Mouse (Mus musculus) neural tube, embryonic 11.5 days (tissue): ENCODE results near the gene Hnrnpll. TPM values are rescaled to one million over a fixed set of nuclear protein-coding genes. Genes with fewer than 3 reads are reported as not detected.
"Not testable (repeated sequence)": the region's sequence is repeated elsewhere in the genome, so short reads cannot be mapped to it uniquely, and the experiment has no call there.

ENCODE experiments used
- ATAC-seq: fragments of 200-750 bp; cut with Nextera tagmentation; 2 replicates; pipeline ENCODE4 v1.8.0; 2017; ENCODE audit warnings: moderate number of reproducible peaks, mild to moderate bottlenecking, moderate TSS enrichment, moderate library complexity; ENCODE audit not compliant: insufficient read depth, low FRiP score, low TSS enrichment
- DNase-seq: peaks from one replicate; pipeline ENCODE4 v3.0.0-alpha.2; 2015; ENCODE audit warnings: low spot score
- H3K27ac ChIP-seq: fragments of 300-500 bp; sonication (generic); 2 replicates; pipeline ENCODE4 v1.5.1; 2014; ENCODE audit warnings: low read depth, mild to moderate bottlenecking, low read length
- H3K27me3 ChIP-seq: fragments of 300-500 bp; sonication (generic); 2 replicates; pipeline ENCODE4 v1.6.1; 2014; ENCODE audit warnings: mild to moderate bottlenecking, low read length, mixed read lengths; ENCODE audit not compliant: control insufficient read depth, insufficient read depth
- H3K36me3 ChIP-seq: fragments of 300-500 bp; sonication (generic); 2 replicates; pipeline ENCODE4 v1.6.1; 2014; ENCODE audit warnings: mild to moderate bottlenecking, low read length, moderate library complexity, mixed read lengths; ENCODE audit not compliant: control insufficient read depth, insufficient read depth
- H3K4me1 ChIP-seq: fragments of 300-500 bp; sonication (generic); 2 replicates; pipeline ENCODE4 v1.6.1; 2014; ENCODE audit warnings: low read length, mixed read lengths; ENCODE audit not compliant: control insufficient read depth, insufficient read depth
- H3K4me2 ChIP-seq: fragments of 300-500 bp; sonication (generic); 2 replicates; pipeline ENCODE4 v1.6.1; 2014; ENCODE audit warnings: low read depth, mild to moderate bottlenecking, moderate library complexity
- H3K4me3 ChIP-seq: fragments of 300-500 bp; sonication (generic); 2 replicates; pipeline ENCODE4 v1.5.1; 2014; ENCODE audit warnings: low read depth, low read length
- H3K9ac ChIP-seq: fragments of 300-500 bp; sonication (generic); 2 replicates; pipeline ENCODE4 v1.6.1; 2014; ENCODE audit warnings: mild to moderate bottlenecking, low read length
- H3K9me3 ChIP-seq: fragments of 300-500 bp; sonication (generic); 2 replicates; pipeline ENCODE4 v1.6.1; 2016; ENCODE audit warnings: low read length; ENCODE audit not compliant: control insufficient read depth
- WGBS: fragments of 180-500 bp; shearing (Covaris S2); extraction: QIAGEN DNeasy Blood & Tissue Kit; methylation state at CpG from one replicate; pipeline ENCODE4 v1.1.7; 2014; 5-methylcytosine and 5-hydroxymethylcytosine counted together
- polyA plus RNA-seq: library from polyadenylated mRNA; unstranded; fragments of >200 nt; fragmentation: Nextera tagmentation; extraction: Ambion mirVana; gene quantifications from 2 replicates; pipeline ENCODE4 v1.2.1, GENCODE M21; 2014

The Hnrnpll gene
- polyA plus RNA-seq, 1 experiment from 2014 or later, result 117 TPM

DNA sequence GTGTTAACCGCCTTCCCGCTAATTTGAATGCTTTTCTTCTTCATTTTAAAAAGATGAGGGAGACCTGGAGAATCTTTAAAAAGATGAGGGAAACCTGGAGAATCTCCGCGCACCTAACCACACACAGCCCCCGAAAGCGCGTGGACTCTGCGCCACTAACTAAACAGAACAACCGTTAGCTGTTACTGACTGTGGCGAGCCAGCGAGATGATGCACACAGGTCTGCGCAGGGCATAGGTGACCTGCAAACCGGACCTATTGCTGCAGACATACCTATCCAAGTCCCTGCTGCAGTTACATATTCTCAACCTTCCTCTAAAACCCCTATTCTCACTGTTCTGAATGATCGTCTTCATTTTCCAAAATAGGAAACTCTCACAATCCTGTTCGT lies 481 bp upstream of the Hnrnpll start:
- ATAC-seq (no peak), DNase-seq (no peak)
- peak overlapping the region; percentile 84 for H3K4me2 ChIP-seq
- H3K4me3 ChIP-seq, result peak overlapping the region; percentile 99
- no peaks in the 10 kb centered on the region for H3K36me3 ChIP-seq
- peaks cover 7% of the 10 kb centered on the region; the same call in 1 of the 2 replicates for H3K4me1 ChIP-seq
- H3K9ac ChIP-seq, result peak overlapping the region; percentile 99
- WGBS, result 3% methylated on average over 15 of the region's 15 CpGs
- H3K27ac ChIP-seq, result peak overlapping the region; percentile 100
- no peaks in the 10 kb centered on the region for H3K9me3 ChIP-seq
- H3K27me3 ChIP-seq, result no peaks in the 10 kb centered on the region

DNA sequence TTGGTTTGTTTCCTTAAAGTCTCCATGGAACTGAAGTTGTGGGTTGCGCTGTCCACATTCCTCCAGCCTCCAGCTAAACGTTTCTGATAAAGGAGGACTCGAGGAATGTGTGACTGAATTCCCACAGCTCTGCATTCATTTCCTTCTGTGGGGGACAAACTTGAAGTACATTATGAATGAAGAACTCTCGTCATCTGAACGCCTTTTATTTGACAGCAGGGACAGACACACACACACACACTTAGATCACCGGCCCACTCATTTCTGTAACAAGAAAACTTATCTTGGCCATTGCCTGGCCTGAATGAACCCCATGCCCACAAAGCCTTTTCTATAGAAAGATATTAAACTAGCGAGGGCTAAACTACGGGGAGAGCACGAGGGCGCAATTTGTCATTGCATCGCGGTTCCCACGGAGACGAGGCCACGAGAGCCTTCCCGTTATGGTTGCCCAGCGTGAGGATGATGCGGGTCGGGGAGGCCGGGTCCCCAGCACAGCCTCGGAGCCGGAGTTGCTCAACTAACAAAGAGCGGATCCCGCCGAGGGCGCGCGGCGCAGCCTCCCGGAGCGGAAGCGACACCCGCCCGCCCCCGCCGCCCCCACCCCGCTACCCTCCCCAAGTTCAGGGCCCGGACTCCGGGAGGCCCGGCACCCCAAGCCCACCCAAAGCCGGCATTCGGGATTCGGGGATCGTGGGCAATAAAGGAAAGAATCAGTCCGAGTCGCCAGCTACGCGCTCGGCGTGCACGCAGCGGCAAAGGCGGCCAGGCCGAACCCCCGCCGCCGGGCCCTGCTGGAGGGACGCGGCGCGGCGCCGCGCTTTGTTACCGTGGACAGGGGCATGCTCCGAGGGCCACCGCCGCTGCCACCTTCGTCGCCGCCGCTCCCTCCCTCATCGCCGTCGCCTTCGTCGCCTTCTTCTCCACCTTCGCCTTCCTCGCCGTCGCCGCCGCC lies 1.0 kb downstream of the Hnrnpll start:
- Histone ChIP-seq H3K27ac (peak overlapping the region; percentile 100), H3K9ac (peak overlapping the region; percentile 99), H3K36me3 (no peaks in the 10 kb centered on the region), H3K4me3 (peak overlapping the region; percentile 99), H3K27me3 (no peaks in the 10 kb centered on the region), H3K4me2 (peak overlapping the region; percentile 84), H3K9me3 (no peaks in the 10 kb centered on the region), H3K4me1 (peaks cover 7% of the 10 kb centered on the region; the same call in 1 of the 2 replicates)
- ATAC-seq, result peak; percentile 18
- under 1% methylated on average over 61 of the region's 83 CpGs for WGBS
- peak; percentile 61 for DNase-seq

DNA sequence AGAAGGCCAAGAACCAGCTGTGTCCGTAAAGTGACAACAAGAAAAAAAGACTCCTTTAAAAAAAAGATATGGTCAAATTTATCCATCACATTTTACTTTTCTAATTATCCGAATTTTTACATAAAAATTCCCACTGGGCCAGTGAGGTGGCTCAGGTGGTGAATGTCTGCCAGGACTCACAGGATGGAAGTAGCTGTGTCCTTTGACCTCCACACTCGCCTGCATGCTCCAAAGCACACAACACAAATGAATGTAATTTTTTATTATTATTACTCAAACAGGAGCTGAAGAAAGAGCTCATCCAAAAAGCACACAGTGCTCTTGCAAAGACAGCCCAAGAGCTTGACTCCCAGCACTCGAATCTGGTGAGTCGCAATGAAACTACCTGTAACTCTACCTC lies 2.0 kb downstream of the Hnrnpll start:
- Histone ChIP-seq H3K36me3 (no peaks in the 10 kb centered on the region), H3K4me3 (peak overlapping the region; percentile 99), H3K9ac (peak overlapping the region; percentile 99), H3K4me1 (peaks cover 7% of the 10 kb centered on the region; the same call in 1 of the 2 replicates), H3K27ac (no peak overlapping the region), H3K27me3 (no peaks in the 10 kb centered on the region), H3K4me2 (peak overlapping the region; percentile 84), H3K9me3 (no peaks in the 10 kb centered on the region)
- DNase-seq, result no peak
- no peak for ATAC-seq
- 21% methylated on average over 5 of the region's 5 CpGs for WGBS

DNA sequence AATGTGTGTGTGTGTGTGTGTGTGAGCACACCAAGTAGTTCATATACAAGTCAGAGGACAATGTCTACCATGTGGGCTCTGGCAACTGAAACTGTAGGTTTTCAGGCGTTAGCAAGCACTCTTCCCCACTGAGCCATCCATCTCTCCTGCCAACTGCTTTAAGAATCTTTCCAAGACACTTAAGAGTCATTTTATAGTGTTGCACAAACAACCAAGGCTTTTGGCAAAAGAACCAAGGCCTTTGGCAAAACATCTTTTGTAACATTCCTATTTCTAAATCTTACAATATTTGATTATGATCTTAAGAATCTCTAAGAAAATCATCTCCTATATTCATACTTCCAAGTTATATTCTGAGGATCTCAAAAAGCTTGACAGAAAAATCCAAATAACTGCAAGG lies 2.4 kb downstream of the Hnrnpll start:
- Histone ChIP-seq H3K9ac (no peak overlapping the region), H3K27me3 (no peaks in the 10 kb centered on the region), H3K27ac (no peak overlapping the region), H3K4me2 (peak overlapping the region; percentile 84), H3K4me3 (peak overlapping the region; percentile 99), H3K36me3 (no peaks in the 10 kb centered on the region), H3K4me1 (peaks cover 7% of the 10 kb centered on the region; the same call in 1 of the 2 replicates), H3K9me3 (no peaks in the 10 kb centered on the region)
- ATAC-seq (no peak), DNase-seq (no peak)
- WGBS, result 7% methylated on average over 1 of the region's 1 CpGs

DNA sequence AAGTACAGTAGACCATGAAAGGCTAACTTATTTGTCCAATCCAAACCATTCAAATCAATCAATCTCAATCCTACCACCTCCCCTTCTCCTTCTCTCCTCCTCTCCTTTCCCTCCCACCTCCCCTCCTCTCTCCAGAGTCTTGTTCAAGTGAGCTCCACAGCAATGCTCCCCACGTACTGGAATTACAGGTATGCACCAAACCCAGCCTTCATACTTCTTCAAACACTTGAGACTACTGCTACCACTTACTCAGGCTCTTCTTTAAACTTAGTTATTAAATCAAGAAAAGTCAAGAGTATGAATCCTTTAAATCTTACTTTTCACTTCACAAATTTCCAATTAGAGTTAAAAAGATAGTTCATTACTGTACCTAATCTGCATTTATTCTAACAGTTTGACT lies 3.6 kb downstream of the Hnrnpll start:
- DNase-seq (no peak), ATAC-seq (no peak)
- H3K4me3 ChIP-seq, result no peak overlapping the region
- no peaks in the 10 kb centered on the region for H3K36me3 ChIP-seq
- H3K4me2 ChIP-seq, result no peak overlapping the region
- H3K27me3 ChIP-seq, result no peaks in the 10 kb centered on the region
- H3K9ac ChIP-seq, result no peak overlapping the region
- no peaks in the 10 kb centered on the region for H3K9me3 ChIP-seq
- H3K27ac ChIP-seq, result no peak overlapping the region
- H3K4me1 ChIP-seq, result peaks cover 7% of the 10 kb centered on the region; the same call in 1 of the 2 replicates
- 63% methylated on average over 1 of the region's 1 CpGs for WGBS

DNA sequence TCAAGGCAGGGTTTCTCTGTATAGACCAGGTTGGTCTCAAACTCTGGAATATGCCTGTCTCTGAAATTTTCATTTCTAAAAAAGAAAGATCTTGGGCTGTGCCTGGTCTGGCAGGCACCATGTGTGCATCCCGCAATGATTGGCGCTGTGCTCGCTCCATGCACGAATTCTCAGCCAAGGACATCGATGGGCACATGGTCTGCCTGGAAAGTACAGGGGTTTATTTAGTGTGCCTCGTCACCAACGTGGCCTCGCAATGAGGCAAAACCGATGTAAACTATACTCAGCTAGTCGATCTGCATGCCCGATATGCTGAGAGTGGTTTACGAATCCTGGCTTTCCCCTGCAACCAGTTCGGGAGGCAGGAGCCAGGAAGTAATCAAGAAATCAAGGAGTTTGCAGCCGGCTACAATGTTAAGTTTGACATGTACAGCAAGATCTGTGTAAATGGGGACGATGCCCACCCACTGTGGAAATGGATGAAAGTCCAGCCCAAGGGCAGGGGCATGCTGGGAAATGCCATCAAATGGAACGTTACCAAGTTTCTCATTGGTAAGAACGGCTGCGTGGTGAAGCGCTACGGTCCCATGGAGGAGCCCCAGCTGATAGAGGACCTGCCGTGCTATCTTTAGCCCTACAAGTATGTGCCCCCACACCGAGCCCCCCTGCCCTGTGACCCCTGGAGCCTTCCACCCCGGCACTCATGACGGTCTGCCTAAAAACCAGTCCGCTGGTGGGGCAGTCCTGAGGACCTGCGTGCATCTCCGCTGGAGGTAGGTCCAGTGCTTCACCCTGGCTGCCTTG lies 8.0 kb downstream of the Hnrnpll start:
- no peak overlapping the region for H3K4me2 ChIP-seq
- 90% methylated on average over 27 of the region's 27 CpGs for WGBS
- peaks cover 8% of the 10 kb centered on the region for H3K36me3 ChIP-seq
- H3K4me3 ChIP-seq, result no peak overlapping the region
- DNase-seq, result no peak
- H3K9ac ChIP-seq, result no peak overlapping the region
- H3K27me3 ChIP-seq, result no peaks in the 10 kb centered on the region
- H3K4me1 ChIP-seq, result peaks cover under 1% of the 10 kb centered on the region; the same call in 1 of the 2 replicates
- no peak overlapping the region for H3K27ac ChIP-seq
- no peak for ATAC-seq
- no peaks in the 10 kb centered on the region for H3K9me3 ChIP-seq

GRCm38 (mm10) chr17:80051682-80052081 lies 10.5 kb downstream of the Hnrnpll start:
- DNase-seq (no peak), ATAC-seq (no peak)
- no peak overlapping the region for H3K9ac ChIP-seq
- no peak overlapping the region for H3K4me3 ChIP-seq
- peaks cover 8% of the 10 kb centered on the region for H3K36me3 ChIP-seq
- H3K4me2 ChIP-seq, result no peak overlapping the region
- H3K27ac ChIP-seq, result no peak overlapping the region
- H3K4me1 ChIP-seq, result no peaks in the 10 kb centered on the region
- WGBS, result 91% methylated on average over 1 of the region's 1 CpGs
- no peaks in the 10 kb centered on the region for H3K27me3 ChIP-seq
- H3K9me3 ChIP-seq, result no peaks in the 10 kb centered on the region

GRCm38 (mm10) chr17:80049300-80049699 lies 12.8 kb downstream of the Hnrnpll start:
- not testable (repeated sequence) for H3K4me2 ChIP-seq, DNase-seq, H3K4me1 ChIP-seq, H3K27ac ChIP-seq, H3K27me3 ChIP-seq, H3K9me3 ChIP-seq, ATAC-seq, H3K4me3 ChIP-seq, H3K9ac ChIP-seq, H3K36me3 ChIP-seq
